Mouse (Mus musculus): ENCODE data around the gene Zfhx3.

The Zfhx3 gene

DNA sequence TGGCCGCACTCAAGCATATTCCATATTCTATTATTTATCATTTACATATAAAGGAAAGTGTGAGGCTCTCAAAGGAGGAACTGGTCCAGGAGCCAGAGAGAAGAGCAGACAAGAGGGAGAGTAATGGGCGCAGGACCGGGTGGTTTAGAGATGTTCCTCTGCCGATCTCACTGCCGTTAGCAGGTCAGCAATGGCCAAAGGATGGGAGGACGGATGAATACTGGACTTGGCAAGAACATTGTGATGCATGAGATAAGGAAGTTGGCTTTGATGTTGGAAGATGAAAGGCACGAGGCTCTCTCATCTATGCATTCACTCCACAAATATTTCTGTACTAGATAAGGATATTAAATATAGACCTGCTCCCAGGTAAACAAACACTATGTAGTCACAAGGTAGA, 648.6 kb downstream of the Zfhx3 start:
- intact Hi-C loops (cut with DNase I), result loop anchor here (5.0 kb wide), 1 partner anchor 101 kb away; no protein-coding TSS in a partner anchor

DNA sequence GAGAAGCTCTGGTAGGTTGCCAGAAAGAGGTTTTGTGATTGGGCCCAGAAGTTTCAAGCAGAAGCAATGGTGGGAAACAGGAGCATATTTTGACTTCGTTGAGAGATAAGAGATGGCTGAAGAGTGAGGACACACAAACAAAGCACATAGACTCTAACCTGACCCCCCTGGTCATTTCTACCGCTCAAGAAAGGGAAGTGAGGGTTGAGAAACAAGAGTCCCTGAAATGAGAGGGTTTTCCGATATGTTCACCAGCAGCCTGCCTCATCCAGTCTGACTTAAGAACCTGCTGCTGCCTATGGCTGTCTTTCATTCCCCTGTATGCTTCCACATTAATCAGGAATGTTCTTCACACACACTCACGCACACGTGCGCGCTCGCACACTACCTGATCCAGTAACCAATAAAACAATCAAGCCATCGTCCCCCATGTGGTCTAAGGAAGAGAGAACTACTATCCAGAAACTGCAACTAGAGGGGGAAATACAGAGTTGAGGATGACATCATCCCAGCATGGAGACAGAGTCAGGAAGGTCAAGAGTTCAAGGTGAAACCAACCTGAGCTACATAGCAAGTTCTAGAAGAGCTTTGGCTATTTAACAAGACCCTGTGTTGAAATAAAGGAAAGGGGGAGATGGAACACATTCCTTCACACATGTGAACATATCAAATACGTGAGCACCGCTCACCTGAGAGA, 649.7 kb downstream of the Zfhx3 start:
- intact Hi-C loops (cut with DNase I), result loop anchor here (5.0 kb wide), 1 partner anchor 100 kb away; no protein-coding TSS in a partner anchor

DNA sequence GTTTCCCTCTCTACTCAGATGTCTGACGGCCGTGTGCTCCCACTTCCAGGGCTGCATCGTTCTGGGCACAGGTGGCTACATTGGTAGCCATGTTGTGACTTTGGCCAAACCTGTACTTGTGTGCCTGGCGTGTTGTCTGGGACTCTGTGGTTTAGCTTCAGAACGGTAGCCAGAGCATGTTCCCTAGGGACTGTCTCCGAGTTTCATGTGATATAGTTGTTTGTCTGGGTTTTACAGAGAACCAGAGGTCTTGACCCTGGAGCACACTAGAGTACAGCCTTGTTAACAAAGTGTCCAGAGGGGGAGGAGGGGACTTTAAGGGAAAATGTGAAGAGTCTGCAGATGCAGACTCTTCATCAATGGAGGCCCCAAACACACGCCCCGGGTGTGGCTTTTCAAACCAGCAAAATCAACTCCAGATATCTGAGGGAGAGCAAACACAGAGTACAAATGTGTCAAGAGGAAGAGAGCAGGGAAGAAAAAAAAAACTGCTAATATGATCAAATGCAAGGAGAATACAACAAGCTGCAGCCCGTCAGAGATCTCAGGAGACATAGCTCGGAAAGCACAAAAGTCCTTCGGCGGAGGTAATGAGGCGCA, 650.6 kb downstream of the Zfhx3 start:
- intact Hi-C loops (cut with DNase I), result loop anchor here (5.0 kb wide), 1 partner anchor 99 kb away; no protein-coding TSS in a partner anchor

DNA sequence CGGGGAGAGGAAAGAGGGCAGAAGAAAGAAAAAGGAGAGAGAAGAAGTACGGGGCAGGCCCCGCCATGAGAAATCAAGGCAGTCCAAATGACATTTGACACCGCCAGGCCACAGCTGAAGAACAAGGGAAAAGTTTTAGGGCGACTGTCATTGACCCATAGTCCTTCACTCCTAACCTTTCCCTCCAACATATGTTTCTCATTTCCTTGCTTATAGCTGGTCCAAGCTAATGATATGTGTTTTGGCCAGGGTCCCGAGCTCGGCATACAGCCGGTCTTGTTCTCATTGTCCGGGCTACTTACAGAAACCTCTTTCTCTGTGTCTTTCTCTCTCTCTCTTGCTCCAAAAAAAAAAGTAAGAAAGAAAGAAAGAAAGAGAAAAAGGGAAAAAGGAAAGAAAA, 651.4 kb downstream of the Zfhx3 start:
- intact Hi-C loops (cut with DNase I), result loop anchor here (5.0 kb wide), 1 partner anchor 98 kb away; no protein-coding TSS in a partner anchor

DNA sequence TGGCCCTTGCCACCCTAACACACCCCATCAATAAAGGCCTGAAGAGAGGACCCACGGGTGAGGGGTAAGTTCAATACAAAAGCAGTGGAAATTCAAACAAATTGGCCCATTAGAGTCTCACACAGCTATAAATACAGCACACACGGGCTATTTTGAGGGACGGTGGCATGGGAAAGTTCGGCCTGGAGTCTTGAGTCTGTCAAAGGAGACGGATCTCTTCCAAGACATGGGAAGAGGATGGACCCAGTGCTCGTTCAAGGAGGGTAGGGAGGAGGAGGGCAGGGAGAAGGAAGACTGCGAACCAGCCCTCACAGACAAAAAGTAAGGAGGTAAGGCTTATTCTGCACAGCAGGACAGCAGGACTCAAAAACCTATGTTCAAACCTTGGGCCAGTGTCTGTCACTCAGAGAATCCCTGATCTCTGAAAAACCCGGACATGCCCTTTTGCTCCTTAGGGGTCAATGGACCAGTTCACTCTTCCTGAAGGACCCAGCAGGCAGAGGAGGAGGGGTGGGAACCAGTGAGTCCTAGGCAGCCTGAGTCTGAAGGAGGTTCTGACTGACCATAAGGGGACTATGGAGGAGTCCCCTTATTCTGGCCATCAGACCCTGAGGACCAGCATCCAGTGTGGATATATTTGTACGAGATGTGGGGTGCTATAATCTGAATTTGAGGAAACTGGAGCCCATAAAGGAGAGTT, 652.1 kb downstream of the Zfhx3 start:
- intact Hi-C loops (cut with DNase I), result loop anchor here (5.0 kb wide), 1 partner anchor 98 kb away; no protein-coding TSS in a partner anchor

DNA sequence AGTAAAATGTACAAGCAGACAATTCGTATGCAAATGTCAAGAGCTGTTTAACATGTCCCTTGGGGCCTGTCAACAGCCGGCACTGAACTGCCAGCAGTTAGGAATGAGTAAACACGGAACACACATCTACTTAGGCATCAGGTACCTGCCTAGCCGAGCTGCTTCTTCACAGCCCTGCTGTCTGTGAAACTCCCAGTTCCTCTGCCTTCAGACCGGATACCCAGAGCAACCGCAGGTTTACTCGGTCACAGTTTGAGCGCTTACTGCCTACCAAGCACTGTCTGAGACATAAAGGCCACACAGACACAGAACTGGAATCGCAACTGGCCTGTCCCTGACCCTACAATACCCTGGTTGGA, 652.6 kb downstream of the Zfhx3 start:
- intact Hi-C loops (cut with DNase I), result no loop called here

DNA sequence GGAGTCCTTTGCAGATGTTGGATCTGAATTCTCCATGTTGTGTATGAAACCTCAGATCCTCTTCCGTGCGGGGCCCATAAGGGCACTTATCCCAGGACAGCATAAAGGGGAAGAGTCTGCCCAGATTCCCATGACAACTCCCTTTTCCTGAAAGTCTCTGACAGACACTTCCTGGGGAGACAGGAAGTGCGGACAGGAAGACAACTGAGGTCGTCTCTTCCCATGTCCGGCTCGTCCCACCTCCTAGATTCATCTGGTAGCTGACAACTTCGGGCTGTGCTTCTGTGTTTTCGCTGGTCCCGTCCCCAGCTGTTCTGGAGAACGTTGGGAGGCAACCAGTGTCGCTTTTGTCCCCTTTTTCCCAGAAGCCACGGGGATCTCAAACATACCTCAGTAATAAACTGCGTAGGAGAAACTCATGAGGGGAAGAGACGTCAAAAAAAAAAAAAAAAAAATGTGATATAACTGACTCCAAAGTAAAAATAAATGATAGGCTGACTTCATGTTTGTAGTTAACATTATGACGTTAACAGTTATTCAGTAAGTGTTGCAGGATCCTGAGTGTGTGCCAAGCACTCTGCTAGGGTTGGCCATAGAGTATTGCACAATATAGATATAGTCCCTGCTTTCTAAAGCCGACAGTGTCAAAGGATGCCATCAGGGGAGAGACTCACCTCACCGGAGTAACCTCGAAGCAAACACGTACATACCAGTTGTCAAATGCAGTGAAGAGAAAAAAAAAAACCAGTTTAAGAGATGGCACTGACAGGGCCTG, 653.5 kb downstream of the Zfhx3 start:
- intact Hi-C loops (cut with DNase I), result no loop called here

DNA sequence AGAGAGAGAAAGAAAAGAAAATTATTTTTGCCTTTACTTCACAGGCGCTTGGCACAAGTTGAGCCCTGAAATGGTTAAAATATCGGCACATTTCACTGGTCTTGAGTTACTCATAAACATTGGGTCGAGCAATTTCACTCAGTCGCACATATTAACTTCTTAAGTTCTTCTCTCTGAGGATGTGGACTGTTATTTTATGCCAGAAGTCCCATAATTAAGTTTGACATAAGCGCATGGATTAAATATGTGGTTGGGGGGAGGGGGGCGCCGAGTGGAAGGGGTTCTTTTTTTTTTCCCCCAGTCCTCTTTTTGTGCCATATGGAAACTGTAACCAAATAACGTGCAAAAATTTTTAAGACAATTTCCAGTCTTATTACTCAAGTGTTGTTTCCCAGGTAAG, 656.6 kb downstream of the Zfhx3 start:
- intact Hi-C loops (cut with DNase I), result no loop called here

DNA sequence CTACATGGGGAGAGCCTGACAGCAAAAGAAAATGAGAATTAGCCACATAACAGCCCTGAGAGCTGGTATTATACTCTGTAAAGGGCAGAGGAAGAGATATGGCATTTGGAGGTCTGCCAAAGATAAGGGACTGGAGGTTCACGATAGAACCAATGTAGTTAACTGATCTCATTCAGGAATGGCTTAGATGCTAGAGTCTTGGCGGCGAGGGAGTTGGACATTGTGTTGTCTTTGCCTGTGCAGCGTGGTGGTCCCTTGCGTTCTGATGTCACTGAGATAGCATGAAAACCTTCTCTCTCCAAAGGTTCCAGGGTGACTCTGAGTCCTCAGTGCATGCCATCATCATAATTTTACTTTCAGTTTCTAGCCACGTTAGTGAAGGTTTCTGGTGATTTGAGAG, 657.1 kb downstream of the Zfhx3 start:
- intact Hi-C loops (cut with DNase I), result no loop called here

DNA sequence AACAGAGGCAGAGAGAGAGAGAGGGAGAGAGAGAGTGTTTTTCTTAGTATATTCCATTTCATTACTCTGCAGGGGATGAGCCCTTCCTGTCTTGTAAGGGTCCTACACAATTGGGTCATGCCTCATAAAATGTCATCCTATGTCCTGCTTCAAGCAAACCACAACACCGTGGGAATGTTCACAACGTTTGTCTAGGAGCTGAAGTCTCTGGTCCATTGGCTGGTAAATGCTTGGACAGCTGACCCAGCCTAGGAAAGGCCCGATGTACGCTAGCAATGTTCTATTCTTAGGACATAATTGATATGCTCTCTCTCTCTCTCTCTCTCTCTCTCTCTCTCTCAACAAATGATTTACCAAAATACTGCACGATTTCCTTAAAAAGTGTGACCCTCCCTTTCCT, 666.2 kb downstream of the Zfhx3 start:
- intact Hi-C loops (cut with DNase I), result no loop called here

DNA sequence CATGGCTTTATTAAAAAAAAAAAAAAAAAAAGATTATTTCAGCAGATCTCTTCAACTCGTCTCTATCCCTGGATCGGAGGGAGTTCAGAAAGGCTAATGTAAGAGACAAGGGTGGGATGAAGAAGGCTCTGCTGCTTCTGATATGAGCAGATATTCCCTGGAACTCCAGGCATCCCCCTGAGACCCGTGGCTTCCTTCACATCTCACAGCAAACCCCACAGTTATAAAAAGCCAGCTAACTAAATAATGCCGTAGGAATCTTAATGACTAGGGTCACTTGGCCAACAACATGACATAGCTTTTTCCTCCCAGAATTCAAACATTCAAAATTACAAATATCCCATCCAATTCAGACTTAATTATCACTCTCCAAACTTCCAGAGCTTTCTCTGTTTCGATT, 666.7 kb downstream of the Zfhx3 start:
- intact Hi-C loops (cut with DNase I), result no loop called here

DNA sequence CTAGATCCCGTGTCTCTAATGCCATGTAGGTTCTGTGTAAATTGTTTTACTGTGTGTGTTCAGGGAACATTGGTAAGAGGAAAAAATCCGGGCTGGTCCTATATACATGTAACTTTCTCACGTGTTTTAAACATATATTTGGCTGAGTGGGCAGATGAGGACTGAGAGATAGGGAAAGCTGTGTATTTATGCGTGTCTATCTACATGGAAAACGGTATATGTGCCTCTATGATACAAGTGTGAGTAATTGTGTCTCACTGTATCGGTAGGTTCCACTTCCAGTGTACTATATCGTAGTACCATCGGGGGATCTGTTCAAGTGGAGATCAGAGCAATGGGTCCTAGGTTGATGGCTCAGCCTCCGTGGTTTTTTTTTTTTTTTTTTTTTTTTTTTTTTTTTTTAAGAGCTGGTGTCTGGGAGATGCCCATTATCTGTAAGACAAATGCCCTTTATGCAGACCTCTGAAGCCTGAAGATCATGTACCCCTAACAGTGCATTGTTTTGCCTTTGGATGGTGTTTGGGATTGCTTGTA, 668.8 kb downstream of the Zfhx3 start:
- intact Hi-C loops (cut with DNase I), result no loop called here

DNA sequence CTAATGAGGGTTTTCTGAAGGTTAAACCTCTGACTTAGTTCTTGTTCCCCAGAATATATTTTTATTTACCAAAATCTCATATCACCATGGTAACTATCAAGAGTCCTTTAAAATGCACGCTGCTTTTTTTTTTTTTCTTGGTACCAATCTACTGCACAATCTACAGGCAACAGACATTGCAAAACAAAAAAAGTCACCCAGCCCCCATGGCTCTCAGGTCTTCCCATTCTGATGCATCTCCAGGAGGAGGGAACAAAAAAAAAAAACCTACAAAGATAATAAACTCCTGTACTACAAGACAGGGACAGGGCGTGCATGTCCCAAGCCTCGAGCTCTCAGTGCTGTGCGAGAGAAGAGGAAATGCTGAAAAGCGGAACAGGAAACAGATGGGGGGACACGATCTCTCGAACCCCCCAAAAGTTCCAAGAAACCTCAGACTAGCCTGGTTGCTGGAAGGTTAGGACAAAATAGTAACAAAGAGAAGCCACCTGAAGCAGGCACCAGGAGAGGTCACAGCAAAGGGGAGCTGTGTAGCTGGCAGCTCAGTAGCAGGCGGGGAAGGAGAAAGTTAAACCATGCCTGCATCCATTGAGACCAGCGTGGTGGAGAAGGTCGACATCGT, 669.5 kb downstream of the Zfhx3 start:
- intact Hi-C loops (cut with DNase I), result no loop called here

DNA sequence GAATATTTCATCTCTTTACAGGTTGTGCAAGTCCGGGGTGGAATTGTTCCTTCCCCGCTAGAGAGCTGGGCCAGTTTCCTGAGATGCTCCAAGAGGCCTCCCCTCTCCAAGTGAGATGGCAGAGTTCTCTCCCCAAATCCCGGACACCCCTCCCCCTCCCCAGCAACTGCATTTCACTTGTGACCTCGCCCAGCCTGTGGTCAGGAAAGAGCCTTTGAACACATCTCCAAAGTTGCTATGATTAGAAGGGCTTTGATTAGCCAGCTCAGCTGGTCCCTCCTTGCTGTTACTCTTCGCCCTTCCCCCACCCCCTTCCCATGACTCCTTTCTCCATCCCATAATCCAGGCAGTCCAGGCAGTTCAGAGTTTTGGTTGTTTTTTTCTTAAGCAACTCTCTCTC, 670.4 kb downstream of the Zfhx3 start:
- intact Hi-C loops (cut with DNase I), result no loop called here

DNA sequence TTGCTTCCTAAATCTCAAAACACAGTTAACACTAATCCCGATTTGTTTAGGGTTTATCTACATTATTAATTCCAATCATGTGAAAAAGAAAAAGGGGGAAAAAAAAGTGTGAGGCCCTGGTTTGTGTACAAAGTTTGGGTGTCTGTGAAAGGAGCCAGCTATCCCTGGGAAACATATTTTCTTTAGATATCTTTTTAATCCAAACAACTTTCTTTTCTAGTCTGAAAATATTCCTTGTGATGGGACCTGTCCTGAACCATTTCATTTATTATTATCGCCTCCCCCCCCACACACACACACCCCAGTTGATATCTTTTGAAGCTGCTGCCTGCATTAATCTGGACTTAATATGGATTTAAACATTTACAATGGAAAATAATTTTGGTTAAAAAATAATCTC, 670.8 kb downstream of the Zfhx3 start:
- intact Hi-C loops (cut with DNase I), result no loop called here

DNA sequence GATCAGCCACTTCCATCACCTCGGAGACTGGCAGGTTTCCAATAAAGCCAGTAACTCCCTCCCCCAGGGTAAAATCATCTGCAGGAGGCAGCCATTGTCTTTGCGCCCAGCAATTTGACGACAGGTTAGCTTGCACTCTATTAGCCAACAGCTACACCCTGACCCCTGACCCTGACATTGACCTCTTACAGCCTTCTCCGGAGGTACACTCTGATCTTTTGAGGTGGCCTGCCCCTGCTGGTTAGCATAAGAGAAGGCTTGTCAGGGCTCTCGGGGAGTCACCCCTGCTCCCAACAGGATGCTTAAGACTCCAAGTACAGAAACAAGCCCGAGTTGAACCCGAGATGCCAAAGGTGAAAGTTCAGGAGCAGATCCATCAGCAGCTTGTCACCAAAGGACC, 678.9 kb downstream of the Zfhx3 start:
- intact Hi-C loops (cut with DNase I), result no loop called here

DNA sequence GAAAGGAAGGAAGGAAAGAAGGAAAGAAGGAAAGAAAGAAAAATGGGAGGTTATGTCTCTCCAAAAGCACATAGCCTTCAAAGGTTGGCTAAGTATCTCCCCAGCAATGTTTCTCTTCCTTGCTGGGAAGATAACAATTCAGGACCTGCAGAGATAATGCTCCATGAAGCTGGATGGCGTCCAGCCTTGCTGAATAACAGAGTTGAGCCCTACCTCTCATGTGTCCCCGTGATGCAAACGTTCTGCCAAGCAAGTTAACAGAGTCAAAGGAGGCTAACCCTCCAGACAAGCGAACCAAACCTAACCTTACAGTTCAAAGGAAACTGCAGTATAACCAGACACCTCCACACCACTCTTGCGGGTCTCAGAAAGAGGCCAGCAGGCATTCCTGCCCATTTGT, 681.2 kb downstream of the Zfhx3 start:
- intact Hi-C loops (cut with DNase I), result no loop called here

DNA sequence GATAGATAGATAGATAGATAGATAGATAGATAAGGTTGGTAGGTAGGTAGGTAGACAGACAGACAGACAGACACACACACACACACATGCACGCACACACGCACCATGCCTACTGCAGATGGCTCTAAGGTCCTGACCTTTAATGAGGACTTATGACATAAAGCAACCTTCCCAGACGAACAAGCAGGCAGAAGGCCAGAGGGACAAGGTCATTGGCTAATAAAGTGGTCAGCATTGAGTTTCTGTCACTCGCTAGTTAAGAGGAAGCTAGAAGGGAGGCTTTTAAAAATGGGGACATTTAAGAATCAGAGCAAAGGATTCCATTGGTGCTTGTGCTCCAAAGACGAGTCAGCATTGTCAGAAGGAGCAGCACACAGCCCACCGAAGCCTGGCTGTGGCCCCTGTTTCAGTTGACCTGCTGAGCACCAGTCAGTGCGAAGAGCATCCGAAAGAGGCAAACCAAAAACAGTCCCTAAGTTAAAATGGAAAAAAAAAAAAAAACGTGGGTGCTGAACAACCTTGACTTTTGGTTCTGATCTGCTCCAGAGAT, 683.2 kb downstream of the Zfhx3 start:
- intact Hi-C loops (cut with DNase I), result no loop called here

DNA sequence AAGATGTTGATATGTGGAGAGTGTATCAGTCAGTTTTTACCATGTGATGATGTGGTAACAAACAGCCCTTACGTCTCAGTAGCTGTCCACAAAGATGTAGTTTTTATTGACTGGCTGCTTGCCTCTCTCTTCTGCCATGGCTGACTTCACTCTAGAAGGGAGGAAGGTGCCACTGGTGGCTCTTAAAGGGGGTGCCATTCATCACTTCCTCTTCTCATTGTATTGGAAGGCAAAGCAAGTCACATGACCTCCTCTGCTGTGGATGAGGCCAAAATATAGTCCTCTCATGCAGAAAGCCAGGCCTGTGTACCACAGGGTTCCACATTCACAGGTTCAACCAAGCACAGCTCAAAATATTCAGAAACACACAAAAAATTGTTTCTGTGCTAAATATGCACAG, 688.6 kb downstream of the Zfhx3 start:
- intact Hi-C loops (cut with DNase I), result no loop called here

DNA sequence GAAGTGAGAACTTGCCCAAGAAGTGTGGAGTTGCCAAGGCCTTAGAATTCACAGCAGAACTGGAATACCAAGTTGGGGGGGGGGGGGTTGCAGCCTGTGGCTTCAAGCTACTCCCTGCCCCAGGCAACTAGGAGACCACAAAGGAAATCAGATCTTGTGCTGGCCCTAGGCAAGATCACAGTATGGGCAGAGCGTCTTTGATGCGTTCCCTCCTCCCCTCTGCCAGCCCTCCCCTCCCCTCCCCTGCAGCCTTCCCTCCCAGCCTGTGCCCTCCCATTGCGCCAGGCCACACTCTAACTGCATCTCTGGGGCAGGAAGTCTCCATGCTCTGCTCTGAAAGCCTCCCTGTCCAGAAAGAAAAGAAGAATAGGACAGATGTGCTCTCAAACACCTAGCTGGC, 691.8 kb downstream of the Zfhx3 start:
- intact Hi-C loops (cut with DNase I), result no loop called here

DNA sequence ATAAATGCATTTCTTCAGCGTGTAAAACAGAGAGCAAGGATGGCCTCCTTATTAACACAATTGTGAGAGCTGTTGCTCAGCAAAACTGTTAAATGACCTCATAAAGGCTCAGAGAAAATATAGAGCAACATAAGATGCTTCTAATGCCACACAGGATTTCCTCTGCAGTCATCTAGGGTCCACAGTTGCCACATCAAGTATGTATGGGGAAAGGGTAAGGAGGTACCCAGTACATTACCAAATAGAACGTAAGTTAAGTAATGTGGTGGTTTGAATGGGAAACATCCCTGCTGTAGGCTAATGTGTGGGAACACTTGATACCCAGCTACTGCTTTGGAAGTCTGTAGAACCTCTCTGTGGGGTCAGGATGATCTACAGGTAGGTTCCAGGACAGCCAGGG, 695.4 kb downstream of the Zfhx3 start:
- intact Hi-C loops (cut with DNase I), result no loop called here

Data from adrenal gland (tissue).